Mouse (Mus musculus) embryo, embryonic 11.5 days (tissue): Measurements from ENCODE around the gene Sft2d1.
"Not testable (repeated sequence)": the region's sequence is repeated elsewhere in the genome, so short reads cannot be mapped to it uniquely, and the experiment has no call there.

Source experiments
- DNase-seq: peaks from one replicate; pipeline ENCODE4 v3.0.0-alpha.2; 2012; ENCODE audit warnings: low read depth, low spot score

The Sft2d1 gene

GRCm38 (mm10) chr17:8302772-8303438, 8.0 kb upstream of the Sft2d1 start:
- DNase-seq = no peak

DNA sequence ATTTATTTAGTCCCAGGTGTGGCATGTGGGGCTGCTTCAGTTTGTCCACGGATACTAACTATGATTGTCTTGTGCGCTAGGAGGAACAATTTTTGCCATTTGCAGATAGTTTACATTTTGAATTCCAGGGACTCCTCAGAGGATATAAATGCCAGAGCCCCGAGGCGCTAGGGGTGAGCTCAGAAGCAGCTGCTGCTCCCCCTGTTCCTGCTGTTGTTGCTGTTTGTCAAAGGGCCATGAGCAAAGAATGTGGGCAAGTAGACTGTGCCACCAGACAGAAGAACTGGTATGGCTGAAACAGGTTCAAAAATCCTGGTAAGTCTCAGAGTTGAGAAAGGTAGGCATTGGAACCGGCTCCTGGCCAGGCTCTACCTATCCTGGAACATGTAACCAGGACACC, 7.2 kb upstream of the Sft2d1 start:
- no peak for DNase-seq

DNA sequence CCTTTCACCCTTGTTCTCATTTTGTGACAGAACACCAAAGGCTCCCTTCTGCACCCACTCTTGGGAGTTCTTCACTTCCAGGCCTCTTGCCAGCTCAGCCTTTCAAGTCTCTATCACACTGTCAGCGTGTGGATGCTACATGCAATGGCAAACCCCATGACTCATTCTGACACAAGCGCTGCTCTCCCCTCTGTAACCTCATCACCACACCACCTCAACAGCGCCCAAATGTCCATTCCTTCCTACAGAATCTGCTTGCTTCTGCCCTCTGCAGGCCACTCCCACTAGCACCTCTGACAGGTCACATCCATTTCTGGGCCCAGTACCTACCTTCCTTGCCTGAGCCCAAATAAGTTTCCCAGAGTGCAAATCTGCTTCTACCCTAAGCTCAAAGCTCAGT, 5.1 kb upstream of the Sft2d1 start:
- no peak for DNase-seq

- DNase-seq = no peak
These were observed 849 bp downstream of the Sft2d1 start for GRCm38 (mm10) chr17:8311751-8312150.

DNA sequence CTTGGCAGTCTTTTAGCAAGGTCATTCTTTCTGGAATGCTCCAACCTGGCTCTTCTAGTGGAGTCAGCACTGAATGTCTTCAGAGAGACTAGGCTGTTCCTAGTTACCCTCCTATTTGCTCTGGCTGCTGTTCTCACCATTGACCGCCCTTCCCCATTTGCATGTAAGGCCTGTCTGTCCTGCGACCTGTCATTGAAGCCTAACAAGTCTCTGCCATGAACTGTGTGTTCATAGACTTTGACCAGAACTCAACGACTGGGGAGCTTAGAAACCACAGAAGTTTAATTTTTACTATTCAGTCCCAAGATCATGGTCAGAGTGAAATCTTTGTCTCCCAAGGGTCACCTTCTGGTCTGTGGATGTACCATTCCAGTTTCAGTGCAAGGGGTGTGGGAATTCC, 3.1 kb downstream of the Sft2d1 start:
- no peak for DNase-seq

GRCm38 (mm10) chr17:8316251-8316650, 5.3 kb downstream of the Sft2d1 start:
- no peak for DNase-seq

- DNase-seq = not testable (repeated sequence)
These were observed 16.0 kb downstream of the Sft2d1 start for GRCm38 (mm10) chr17:8326877-8327276.

GRCm38 (mm10) chr17:8328511-8329174, 17.7 kb downstream of the Sft2d1 start:
- DNase-seq = no peak

DNA sequence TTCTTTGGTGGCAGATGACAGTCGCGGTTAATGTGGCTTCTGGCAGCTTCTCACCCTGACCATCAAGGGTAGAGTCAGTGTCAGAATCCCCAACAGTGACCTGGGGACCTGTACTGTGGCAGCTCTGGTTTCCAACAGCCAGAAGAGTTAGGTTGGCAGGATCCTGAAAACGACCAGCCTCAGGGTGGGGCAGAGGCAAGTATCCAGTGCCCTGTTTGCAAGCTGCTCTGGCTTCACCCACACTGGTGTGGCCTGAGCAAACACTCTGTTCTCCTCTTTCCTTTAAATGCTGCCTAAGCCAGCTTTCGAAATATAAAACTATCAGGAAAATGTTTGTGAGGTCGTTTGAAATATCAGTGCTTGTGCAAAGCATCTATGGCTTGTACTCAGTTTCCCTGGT, 19.7 kb downstream of the Sft2d1 start:
- DNase-seq = no peak

DNA sequence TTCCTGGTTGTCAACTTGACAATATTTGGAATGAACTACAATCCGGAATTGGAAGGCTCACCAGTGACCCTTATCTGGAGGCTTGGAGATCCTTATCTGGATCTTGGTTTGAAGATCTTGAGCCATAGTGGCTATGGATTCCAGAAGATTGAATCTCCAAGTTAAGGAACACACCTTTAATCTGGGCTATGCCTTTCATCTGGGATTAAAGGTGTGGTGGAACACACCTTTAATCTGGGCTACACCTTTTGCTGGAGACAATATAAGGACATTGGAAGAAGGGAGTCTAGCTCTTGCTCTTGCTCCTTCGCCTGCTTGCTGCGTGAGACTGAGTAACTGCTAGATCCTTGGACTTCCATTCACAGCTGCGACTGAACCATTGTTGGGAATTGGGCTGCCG, 26.3 kb downstream of the Sft2d1 start, which contains the start of gene Prr18:
Prr18 (plus strand) TSS at position 301 of the 400 bp plus-strand sequence.
- not testable (repeated sequence) for DNase-seq

GRCm38 (mm10) chr17:8339666-8340374, 28.9 kb downstream of the Sft2d1 start:
- DNase-seq = no peak

- DNase-seq = no peak
These were observed 29.8 kb downstream of the Sft2d1 start for GRCm38 (mm10) chr17:8340407-8341359.

GRCm38 (mm10) chr17:8341360-8341963, 30.6 kb downstream of the Sft2d1 start:
- no peak for DNase-seq

- no peak for DNase-seq
These were observed 31.8 kb downstream of the Sft2d1 start for GRCm38 (mm10) chr17:8342706-8343105.

- DNase-seq = no peak
These were observed 32.5 kb downstream of the Sft2d1 start for GRCm38 (mm10) chr17:8343416-8343815.

DNA sequence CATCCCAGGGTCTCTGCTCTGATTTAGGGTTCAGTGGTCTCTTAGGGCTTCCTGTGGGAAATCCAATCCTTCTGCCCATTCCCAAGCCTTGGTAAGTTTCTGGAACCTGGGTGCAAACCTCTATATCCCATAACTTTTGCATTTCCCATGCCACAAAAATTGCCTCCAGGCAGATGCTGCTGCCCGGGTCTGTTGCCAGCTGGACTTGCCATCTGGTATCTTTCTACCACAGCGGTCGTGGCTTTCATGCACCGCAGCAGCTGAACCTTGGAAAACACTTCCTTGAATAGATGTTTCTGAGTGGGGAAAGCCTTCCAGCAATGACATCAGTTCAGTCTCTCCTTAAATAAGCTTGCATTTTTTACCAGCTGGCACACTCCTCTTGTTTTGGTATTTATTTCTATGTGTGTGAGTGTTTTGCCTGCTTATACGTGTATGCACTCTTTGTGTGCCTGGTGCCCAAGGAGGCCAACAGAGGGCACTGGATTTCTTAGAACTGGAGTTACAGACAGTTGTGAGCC, 36.9 kb downstream of the Sft2d1 start:
- no peak for DNase-seq

DNA sequence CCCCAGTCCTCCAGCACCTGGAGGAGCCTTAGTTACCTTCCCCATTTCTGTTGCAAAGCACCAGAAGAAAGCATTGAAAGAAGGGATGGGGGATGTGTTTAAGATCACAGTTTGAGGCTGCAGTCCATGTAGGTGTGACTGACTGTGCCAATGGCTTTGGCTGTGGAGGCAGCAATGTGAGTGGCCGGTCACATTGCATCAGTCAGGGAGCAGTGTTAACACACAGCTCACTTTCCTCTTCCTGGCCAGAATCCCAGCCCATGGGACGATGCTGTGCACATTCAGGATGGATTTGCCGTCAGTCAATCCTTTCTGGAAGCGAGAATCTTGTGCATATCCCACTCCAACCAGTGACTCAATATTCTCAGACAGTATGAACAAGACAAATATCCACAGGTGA, 38.0 kb downstream of the Sft2d1 start:
- no peak for DNase-seq

- DNase-seq = no peak
These were observed 40.2 kb downstream of the Sft2d1 start for GRCm38 (mm10) chr17:8351088-8351487.

DNA sequence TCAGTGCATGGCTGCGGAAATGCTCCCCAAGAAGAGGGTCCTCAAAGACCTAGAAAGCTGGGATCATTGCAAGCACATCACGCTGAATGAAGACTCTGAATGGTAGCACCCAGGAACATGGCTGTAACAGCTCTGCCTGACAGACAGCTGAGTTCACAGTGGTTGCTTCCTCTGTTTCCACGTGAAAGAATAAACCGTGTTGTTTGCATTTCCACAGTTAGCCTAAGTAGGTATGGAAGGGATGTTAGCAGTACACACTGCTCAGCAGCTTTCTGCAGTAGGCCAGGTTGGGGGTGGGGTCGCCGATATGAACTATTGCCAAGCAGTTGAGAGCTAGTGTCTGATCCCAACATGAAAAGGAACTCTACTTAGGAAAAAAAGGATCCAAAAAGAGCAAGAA, 44.8 kb downstream of the Sft2d1 start, which contains the start of gene T2:
T2 (plus strand) TSS at position 301 of the 400 bp plus-strand sequence.
- no peak for DNase-seq

GRCm38 (mm10) chr17:8357498-8357897, 46.6 kb downstream of the Sft2d1 start:
- DNase-seq = no peak

GRCm38 (mm10) chr17:8360876-8361275, 50.0 kb downstream of the Sft2d1 start:
- DNase-seq = no peak
